Mouse (Mus musculus) spleen, postnatal 14 days (tissue): ENCODE measurements around the gene Tprgl.
A peak's percentile ranks its signal among the peaks of the same experiment; 100 is the strongest.

Experiments used
- DNase-seq, 2 experiments: peaks; one replicate each; pipeline ENCODE4 v3.0.0; 2021 to 2022; ENCODE audit warnings: low spot score in 2 of 2

Gene Tprgl

GRCm38 (mm10) chr4:154159961-154160537 is 417 bp downstream of the Tprgl start:
- peak in 1 of 2 experiments; percentile 32 for DNase-seq

DNA sequence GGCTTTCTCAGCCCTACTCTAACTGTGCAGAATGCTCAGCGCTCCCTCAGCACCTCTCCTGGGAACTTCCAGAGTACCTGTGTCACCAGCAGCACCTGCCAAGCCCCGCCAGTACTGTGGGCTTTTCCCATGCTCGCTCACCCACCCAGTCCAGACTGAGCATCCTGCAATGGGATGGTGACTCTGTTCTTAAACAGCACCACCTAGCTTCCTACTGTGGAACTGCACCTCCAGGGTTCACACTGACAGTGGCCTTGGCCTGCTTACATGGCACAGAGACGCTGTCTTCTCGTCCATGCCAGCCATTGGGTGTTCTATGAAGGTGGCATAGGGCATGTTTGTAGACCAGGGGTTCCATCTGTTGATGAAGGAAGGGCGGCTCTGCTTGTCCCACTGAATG is 1.5 kb downstream of the Tprgl start:
- DNase-seq: peak; percentile 76 to 88

DNA sequence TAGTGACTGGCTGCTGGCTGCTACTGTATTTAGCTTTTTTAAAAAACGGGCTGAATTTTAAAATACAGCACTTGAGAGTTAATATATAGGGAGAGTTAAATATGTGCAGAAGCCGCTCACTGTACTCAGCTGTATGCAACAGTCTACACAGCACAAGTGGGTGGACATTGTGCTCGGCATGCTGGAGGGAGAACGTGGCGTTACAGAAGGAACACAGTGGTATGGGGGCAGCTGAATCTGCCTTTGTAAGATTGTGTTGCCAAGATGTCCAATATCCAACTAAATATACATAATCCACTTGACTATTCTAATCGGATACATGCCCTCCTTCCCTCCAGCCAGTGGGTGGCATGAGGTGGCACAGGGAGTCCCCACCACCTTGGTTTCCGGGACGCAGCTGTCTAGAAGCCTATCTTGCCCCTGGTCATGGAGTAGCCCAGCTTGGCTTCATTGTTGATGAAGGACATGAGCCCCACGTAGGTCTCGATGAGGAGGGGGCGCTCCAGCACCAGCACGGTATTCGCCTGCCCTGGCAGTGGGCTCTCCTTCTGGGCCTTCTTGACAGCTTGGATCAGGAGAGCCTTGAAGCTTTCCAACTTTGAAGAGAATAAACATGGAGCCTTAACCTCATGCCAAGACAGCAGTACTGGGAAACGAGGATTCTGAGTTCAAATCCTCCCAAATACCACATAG is 2.4 kb downstream of the Tprgl start:
- DNase-seq: no peak

DNA sequence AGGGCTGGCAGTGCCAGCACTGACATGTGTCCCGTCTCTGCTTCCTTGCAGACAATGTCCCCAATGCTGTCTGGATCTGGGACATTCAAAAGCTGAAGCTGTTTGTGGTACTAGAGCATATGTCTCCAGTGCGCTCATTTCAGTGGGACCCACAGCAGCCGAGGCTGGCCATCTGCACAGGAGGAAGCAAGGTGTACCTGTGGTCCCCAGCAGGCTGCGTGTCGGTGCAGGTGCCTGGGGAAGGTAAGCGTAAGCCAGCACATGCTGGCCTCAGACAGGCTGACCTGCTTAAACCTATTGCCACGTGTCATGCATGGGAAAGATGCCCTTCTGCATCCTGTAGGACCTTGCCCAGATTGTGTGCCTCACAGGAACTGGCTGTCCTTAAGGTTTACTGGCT is 4.4 kb downstream of the Tprgl start:
- no peak for DNase-seq

- no peak for DNase-seq
These were observed 6.4 kb downstream of the Tprgl start for GRCm38 (mm10) chr4:154154104-154154503.

- DNase-seq: no peak
These were observed 14.1 kb downstream of the Tprgl start for GRCm38 (mm10) chr4:154146342-154146741.

GRCm38 (mm10) chr4:154144712-154145111 is 15.8 kb downstream of the Tprgl start:
- DNase-seq: no peak

DNA sequence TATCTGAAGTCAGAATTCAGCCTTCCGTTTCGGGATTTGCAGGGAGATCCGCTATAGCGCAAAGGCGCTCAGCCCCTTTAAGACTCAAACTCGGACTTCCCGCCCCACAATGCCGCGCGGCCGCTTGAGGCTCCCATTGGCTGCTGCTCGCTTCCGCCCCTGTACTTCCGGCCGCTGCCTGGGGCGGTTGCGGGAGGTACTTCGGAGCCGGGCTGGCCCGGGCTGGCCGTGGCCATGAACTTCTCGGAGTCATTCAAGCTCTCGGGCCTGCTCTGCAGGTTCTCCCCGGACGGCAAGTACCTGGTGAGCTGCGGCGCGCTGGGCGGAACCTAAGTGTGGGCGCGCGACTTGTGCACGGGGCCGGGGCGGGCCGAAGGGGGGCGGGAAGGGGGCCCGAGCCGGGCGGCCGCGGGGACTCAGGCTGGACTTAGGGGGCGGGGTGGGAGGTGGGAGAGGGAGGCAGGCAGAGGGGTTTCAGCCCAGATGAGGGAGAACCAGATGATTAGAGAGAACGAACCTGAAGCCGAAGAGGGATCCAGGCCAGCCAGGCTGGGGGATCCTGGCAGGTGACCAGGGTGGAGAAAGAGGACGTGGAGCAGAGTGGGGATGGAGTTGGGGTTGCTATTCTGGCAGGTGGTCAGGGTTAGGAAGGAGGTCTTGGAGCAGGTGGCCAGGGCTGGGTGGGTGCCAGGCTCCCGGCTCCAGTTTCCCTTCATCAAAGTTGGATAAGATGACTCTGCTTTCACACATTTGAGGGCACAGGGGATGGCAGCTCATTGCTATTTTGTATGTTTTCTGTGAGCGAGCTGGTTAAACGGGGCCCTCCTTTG is 18.0 kb downstream of the Tprgl start, which contains the start of gene Wrap73:
Gene Wrap73 (plus strand): TSS at position 162 of the 830 bp plus-strand sequence.
- peak; percentile 70 to 80 for DNase-seq

GRCm38 (mm10) chr4:154141009-154141867 is 19.2 kb downstream of the Tprgl start:
- no peak for DNase-seq

GRCm38 (mm10) chr4:154140213-154141008 is 20.1 kb downstream of the Tprgl start:
- DNase-seq: no peak

- no peak for DNase-seq
These were observed 20.5 kb downstream of the Tprgl start, which contains the start of gene Trp73 for GRCm38 (mm10) chr4:154140182-154140212. Trp73 (minus strand) TSS chr4:154140208.

- DNase-seq: no peak
These were observed 20.7 kb downstream of the Tprgl start for GRCm38 (mm10) chr4:154139671-154140181.

- no peak for DNase-seq
These were observed 23.3 kb downstream of the Tprgl start for GRCm38 (mm10) chr4:154137139-154137538.

DNA sequence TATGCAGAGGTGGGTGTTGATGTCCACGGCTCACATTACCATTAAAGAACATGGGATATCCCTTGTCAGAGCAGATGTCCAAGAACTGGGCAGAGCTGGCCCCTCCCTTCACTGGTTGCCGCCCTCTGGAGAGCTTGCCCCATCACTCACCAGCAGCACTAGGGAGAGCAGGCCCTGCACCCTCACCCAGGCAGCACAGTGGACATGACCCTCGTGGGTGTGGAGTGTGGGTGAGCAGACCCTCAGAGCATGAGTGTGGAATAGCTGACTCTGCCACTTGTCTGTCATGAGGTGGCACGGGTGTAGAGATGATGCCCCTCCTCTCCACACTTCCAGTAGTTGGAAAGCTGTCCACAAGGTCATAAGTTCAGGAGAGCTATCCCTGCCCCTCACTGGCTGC is 25.7 kb downstream of the Tprgl start:
- no peak for DNase-seq

DNA sequence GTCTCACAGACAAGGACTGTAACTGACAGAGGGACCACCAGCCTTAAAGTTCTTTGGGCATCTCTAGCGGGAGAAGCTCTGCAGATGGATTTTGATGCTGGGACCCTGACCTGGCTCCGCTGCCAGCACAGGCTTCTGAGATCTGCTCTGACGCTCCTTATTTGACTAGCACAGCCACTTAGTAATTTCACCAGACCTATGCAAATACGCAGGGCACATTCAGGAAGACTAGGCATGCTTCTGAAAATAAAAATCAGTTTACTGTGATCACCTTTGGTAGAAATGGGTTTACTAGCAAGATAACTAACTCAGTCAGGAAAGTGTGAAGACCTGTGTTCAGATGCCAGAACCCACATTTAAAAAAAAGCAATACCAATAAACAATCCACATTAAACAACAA is 28.6 kb downstream of the Tprgl start:
- no peak for DNase-seq

DNA sequence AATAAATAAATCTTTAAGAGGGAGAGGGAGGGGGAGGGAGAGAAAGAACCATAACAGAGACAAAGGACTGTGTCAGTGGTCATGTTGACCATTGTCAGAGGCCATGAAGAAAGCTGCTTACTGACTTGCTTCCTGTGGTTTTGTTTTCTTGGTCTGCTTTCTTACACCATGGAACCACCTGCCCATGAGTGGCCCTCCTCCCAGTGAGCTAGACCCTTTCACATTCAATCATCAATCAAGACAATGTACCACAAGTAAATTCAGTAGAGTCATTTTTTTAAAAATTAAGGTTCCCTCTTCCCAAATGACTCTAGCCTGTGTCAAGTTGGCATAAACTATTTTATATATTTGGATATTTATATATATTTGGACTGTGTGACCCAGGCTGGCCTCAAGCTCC is 30.5 kb downstream of the Tprgl start:
- no peak for DNase-seq

- no peak for DNase-seq
These were observed 33.2 kb downstream of the Tprgl start for GRCm38 (mm10) chr4:154127273-154127672.

DNA sequence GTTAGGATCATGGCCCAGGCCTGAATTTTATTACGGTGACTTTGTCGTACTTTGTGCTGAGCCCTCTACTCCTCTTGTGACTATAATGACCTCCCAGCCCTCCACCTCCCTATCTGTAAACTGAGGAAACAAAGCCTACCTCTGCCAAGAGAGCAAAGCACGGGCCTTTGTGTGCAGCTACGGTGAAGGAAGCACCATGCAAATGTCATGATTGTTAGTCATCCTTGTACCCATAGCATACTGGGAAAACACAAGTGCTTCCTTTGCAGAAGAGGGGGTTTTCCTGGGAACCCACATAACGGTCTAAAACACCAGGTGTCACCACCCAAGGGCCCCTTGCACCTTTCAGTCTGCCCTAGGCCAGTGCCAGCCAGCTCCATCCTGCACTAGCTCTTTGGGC is 35.3 kb downstream of the Tprgl start:
- no peak for DNase-seq

DNA sequence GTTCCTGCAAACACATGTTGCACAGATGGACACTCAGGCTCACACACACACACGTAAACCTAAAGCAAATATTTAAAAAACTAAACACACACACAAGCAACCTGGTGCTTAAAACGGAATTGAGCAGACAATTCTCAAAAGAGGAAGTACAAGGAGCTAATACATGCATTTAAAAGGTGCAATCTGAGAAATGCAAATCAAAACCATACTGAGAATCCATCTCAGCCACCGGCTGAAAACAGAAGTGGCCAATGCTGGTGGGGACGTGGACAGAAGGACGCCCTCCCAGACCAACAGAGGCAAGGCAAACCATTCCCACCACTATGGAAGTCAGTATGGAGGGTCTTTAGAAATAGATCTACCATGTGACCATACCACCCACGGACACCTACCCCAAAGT is 36.9 kb downstream of the Tprgl start:
- DNase-seq: no peak

DNA sequence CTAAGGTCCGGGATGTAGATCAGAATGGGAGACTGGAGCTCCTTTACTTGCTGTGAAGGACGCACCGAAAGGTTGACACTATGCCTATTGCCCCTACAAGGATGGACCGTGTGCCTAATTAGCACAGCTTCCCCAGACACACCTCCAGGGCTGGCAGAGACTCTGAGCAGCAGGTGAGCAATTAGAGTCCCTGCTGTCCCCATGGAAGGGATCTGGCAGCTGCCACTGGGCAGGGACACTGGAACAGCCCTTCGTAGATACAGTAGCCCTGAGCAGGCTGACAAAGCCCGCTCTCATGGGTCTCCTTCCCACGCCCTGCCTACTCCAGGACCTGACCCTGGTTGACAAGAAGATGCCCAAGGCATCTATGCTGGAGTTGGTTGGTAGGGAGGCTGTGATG is 38.1 kb downstream of the Tprgl start:
- DNase-seq: no peak

DNA sequence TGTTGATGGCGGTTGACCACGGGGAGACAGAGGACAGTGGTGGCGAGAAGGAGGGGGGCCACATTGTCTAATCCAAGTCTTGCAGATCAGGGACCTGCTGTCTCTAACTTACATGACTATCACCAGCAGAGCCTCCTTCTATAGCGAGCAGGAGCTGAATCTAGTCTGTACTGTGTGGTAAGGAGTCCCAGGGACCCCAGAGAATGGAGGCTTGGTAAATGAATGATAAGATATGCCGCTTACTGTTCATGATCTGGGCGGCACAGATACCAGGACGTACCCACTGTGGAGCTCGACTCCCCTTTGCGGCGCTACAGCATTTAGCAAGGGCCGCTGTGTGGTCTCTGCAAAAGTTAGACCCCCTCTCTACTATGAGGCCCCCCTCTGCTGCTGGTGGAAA is 38.7 kb downstream of the Tprgl start:
- DNase-seq: no peak
